10 mouse cellular contexts compared by ENCODE assay signal in genomic region chr7:70368268-70368655, GRCm38 (mm10). TPM values are rescaled to one million over a fixed set of nuclear protein-coding genes. Genes with fewer than 3 reads are reported as not detected.
A peak's percentile ranks its signal among the peaks of the same experiment; 100 is the strongest.
DNase-seq lines count a peak whose midpoint lies in the region; ATAC-seq and TF ChIP-seq lines count a peak whose summit lies in the region.
"Had no signal": no experiment of that assay in that cellular context is flagged by ENCODE, and none has a peak within 500 bp of the region (broad histone marks: within the 10 kb centered on the region; RNA-seq: fewer than 3 reads in every experiment).

No protein-coding gene starts in this region.

- H3K4me1 ChIP-seq in heart, embryonic 15.5 days (replicated peaks) = peaks cover 16% of the 10 kb centered on the region
- peaks cover 9% of the 10 kb centered on the region for H3K4me1 ChIP-seq in forebrain, embryonic 13.5 days
- H3K4me1 ChIP-seq in liver, embryonic 13.5 days (replicated peaks) = no peaks in the 10 kb centered on the region

- H3K27ac ChIP-seq in heart, embryonic 15.5 days = no peak overlapping the region
- H3K27ac ChIP-seq in forebrain, embryonic 13.5 days = peak overlapping the region; percentile 85
- no peak overlapping the region for H3K27ac ChIP-seq in liver, embryonic 13.5 days
- H3K27ac ChIP-seq: macrophage had no signal

- 34% methylated on average over 6 of the region's 6 CpGs for WGBS in heart, embryonic 15.5 days
- 3% methylated on average over 6 of the region's 6 CpGs for WGBS in forebrain, embryonic 13.5 days
- 14% methylated on average over 6 of the region's 6 CpGs for WGBS in liver, embryonic 13.5 days (ENCODE audit: insufficient replicate concordance)

- no peak overlapping the region for H3K4me3 ChIP-seq in heart, embryonic 15.5 days
- H3K4me3 ChIP-seq in forebrain, embryonic 13.5 days = peak overlapping the region; percentile 38
- H3K4me3 ChIP-seq in liver, embryonic 13.5 days (replicated peaks) = no peak overlapping the region

- H3K4me2 ChIP-seq in heart, embryonic 15.5 days = peak overlapping the region; percentile 64; the same call in 1 of the 2 replicates
- peak overlapping the region; percentile 58 for H3K4me2 ChIP-seq in forebrain, embryonic 13.5 days
- 0 out of 2 replicates have a peak overlapping the region, but pooled peaks have one; percentile 23 for H3K4me2 ChIP-seq in liver, embryonic 13.5 days

- TF ChIP-seq CTCF in brain, embryonic 14.5 days (IDR thresholded peaks at IDR 0.05; ENCODE audit: borderline replicate concordance, extremely low read depth, insufficient read depth, insufficient read length) = no peak

- no peak for ATAC-seq in heart, embryonic 15.5 days (replicated peaks; ENCODE audit: insufficient number of reproducible peaks, insufficient read depth, low FRiP score, low read depth)
- ATAC-seq in forebrain, embryonic 13.5 days = no peak
- no peak for ATAC-seq in liver, embryonic 13.5 days (ENCODE audit: low read depth)
- no peak for ATAC-seq in activated CD4-positive, CD25-positive, alpha-beta regulatory T cell, adult 4 months

- H3K9ac ChIP-seq in heart, embryonic 15.5 days = no peak overlapping the region
- peak overlapping the region; percentile 69 for H3K9ac ChIP-seq in forebrain, embryonic 13.5 days
- no peak overlapping the region for H3K9ac ChIP-seq in liver, embryonic 13.5 days

- no peak for DNase-seq in heart, adult 9 months (ENCODE audit: low spot score in 2 of 2)
- DNase-seq in brain, embryonic 14.5 days (ENCODE audit: low read depth) = peak; percentile 37
- no peak for DNase-seq in liver, embryonic 13.5 days
- no peak for DNase-seq in adrenal gland, postnatal 4 days (ENCODE audit: low spot score in 2 of 2)
- DNase-seq in right cerebral cortex, postnatal 14 days = no peak
- DNase-seq: B cell, adult 2 months had no signal

- H3K36me3 ChIP-seq in heart, embryonic 15.5 days = no peaks in the 10 kb centered on the region
- no peaks in the 10 kb centered on the region for H3K36me3 ChIP-seq in forebrain, embryonic 13.5 days (ENCODE audit: poor library complexity, severe bottlenecking)
- no peaks in the 10 kb centered on the region for H3K36me3 ChIP-seq in liver, embryonic 13.5 days

- no peak for TF ChIP-seq POLR2A in brain, embryonic 14.5 days (IDR thresholded peaks at IDR 0.05; ENCODE audit: borderline replicate concordance, extremely low read depth, insufficient read depth, insufficient read length, poor library complexity, severe bottlenecking)

- H3K27me3 ChIP-seq in heart, embryonic 15.5 days = peaks cover 80% of the 10 kb centered on the region
- peaks cover 89% of the 10 kb centered on the region for H3K27me3 ChIP-seq in forebrain, embryonic 13.5 days
- peaks cover 84% of the 10 kb centered on the region for H3K27me3 ChIP-seq in liver, embryonic 13.5 days

- H3K9me3 ChIP-seq in heart, embryonic 15.5 days (replicated peaks) = no peaks in the 10 kb centered on the region
- H3K9me3 ChIP-seq in forebrain, embryonic 13.5 days (replicated peaks) = no peaks in the 10 kb centered on the region
- H3K9me3 ChIP-seq in liver, embryonic 13.5 days (replicated peaks) = no peaks in the 10 kb centered on the region

RNA-seq across cellular contexts. Expression of gene Nr2f2, which starts 1.7 kb away (rescaled TPM):
- polyA plus RNA-seq in heart, embryonic 15.5 days (2015; fragmentation: Nextera tagmentation; extraction: Ambion mirVana) = 25.1 and 27.6 TPM in 2 replicates
- 244 and 291 TPM in 2 replicates for polyA plus RNA-seq in brain, embryonic 14.5 days (2012; rRNA removed)
- polyA plus RNA-seq in forebrain, embryonic 13.5 days (2015; fragmentation: Nextera tagmentation; extraction: Ambion mirVana) = 97.9 and 132 TPM in 2 replicates
- 10.2 and 11.9 TPM in 2 replicates for polyA plus RNA-seq in liver, embryonic 13.5 days (2015; fragmentation: Nextera tagmentation; extraction: Ambion mirVana)
- total RNA-seq in adrenal gland, postnatal 4 days (2021) = 100 to 1,000 TPM; 143 to 160 TPM
- polyA plus RNA-seq in activated CD4-positive, CD25-positive, alpha-beta regulatory T cell, adult 4 months (2017; shearing (Covaris generic)) = not detected
- polyA plus RNA-seq: macrophage had no signal

Comparison
In these comparisons a context has a peak if more than half of its experiments do, and no peak if none do; other contexts are left out.
1. RNA of gene Nr2f2, which starts 1.7 kb away (polyA plus RNA-seq): 244 to 291 TPM in brain, embryonic 14.5 days, 97.9 to 132 TPM in forebrain, embryonic 13.5 days, 25.1 to 27.6 TPM in heart, embryonic 15.5 days and 10.2 to 11.9 TPM in liver, embryonic 13.5 days; not detected in activated CD4-positive, CD25-positive, alpha-beta regulatory T cell, adult 4 months; every median in the first group is over 10 times any median in the second.
2. Peak in every context shown above with its lines, with median percentiles within 50 percentile points of each other: H3K4me2 ChIP-seq.